ENCODE assay signal across 8 mouse cellular contexts in genomic region chr7:84605033-84605687, GRCm38 (mm10). TPM values are rescaled to one million over a fixed set of nuclear protein-coding genes. Genes with fewer than 3 reads are reported as not detected.
DNase-seq lines count a peak whose midpoint lies in the region; ATAC-seq and TF ChIP-seq lines count a peak whose summit lies in the region.

No protein-coding gene starts in this region.

- 14% methylated on average over 19 of the region's 19 CpGs for WGBS in heart, embryonic 15.5 days
- WGBS in liver, embryonic 13.5 days (ENCODE audit: insufficient replicate concordance) = 14% methylated on average over 19 of the region's 19 CpGs
- WGBS in neural tube, embryonic 15.5 days = 9% methylated on average over 19 of the region's 19 CpGs

- ATAC-seq in heart, embryonic 15.5 days (replicated peaks; ENCODE audit: insufficient number of reproducible peaks, insufficient read depth, low FRiP score, low read depth) = peak; percentile 20; the same call in 1 of the 2 replicates
- peak; percentile 11; the same call in 1 of the 2 replicates for ATAC-seq in liver, embryonic 13.5 days (ENCODE audit: low read depth)
- peak; percentile 61 for ATAC-seq in neural tube, embryonic 15.5 days (ENCODE audit: low FRiP score)

- no peaks in the 10 kb centered on the region for H3K36me3 ChIP-seq in heart, embryonic 15.5 days
- H3K36me3 ChIP-seq in liver, embryonic 13.5 days = no peaks in the 10 kb centered on the region
- no peaks in the 10 kb centered on the region for H3K36me3 ChIP-seq in neural tube, embryonic 15.5 days

- H3K27ac ChIP-seq in left cerebral cortex, adult 2 months = peak overlapping the region; percentile 94
- H3K27ac ChIP-seq in heart, embryonic 15.5 days = no peak overlapping the region
- peak overlapping the region; percentile 64 for H3K27ac ChIP-seq in liver, embryonic 13.5 days
- H3K27ac ChIP-seq in neural tube, embryonic 15.5 days (replicated peaks) = peak overlapping the region; percentile 56

- intact Hi-C loops in left cerebral cortex, adult 2 months (cut with DNase I) = loop anchor here (1.0 kb wide), 1 partner anchor 76 kb away; no protein-coding TSS in a partner anchor
- intact Hi-C loops in left cerebral cortex, postnatal 25 days (cut with DNase I) = loop anchor here (2.0 to 5.0 kb wide), 2 partner anchors 86 to 142 kb away; no protein-coding TSS in a partner anchor

- no peak for TF ChIP-seq CTCF in left cerebral cortex, adult 2 months (IDR thresholded peaks at IDR 0.05)
- TF ChIP-seq CTCF in brain, embryonic 14.5 days (IDR thresholded peaks at IDR 0.05; ENCODE audit: borderline replicate concordance, extremely low read depth, insufficient read depth, insufficient read length) = no peak

- peak overlapping the region; percentile 64 for H3K9ac ChIP-seq in heart, embryonic 15.5 days
- peak overlapping the region; percentile 70 for H3K9ac ChIP-seq in liver, embryonic 13.5 days
- peak overlapping the region; percentile 62 for H3K9ac ChIP-seq in neural tube, embryonic 15.5 days (replicated peaks)

- H3K27me3 ChIP-seq in heart, embryonic 15.5 days = no peaks in the 10 kb centered on the region
- no peaks in the 10 kb centered on the region for H3K27me3 ChIP-seq in liver, embryonic 13.5 days
- no peaks in the 10 kb centered on the region for H3K27me3 ChIP-seq in neural tube, embryonic 15.5 days (replicated peaks)

- H3K9me3 ChIP-seq in heart, embryonic 15.5 days (replicated peaks) = no peaks in the 10 kb centered on the region
- H3K9me3 ChIP-seq in liver, embryonic 13.5 days (replicated peaks) = no peaks in the 10 kb centered on the region
- no peaks in the 10 kb centered on the region for H3K9me3 ChIP-seq in neural tube, embryonic 15.5 days (replicated peaks)

- TF ChIP-seq POLR2A in brain, embryonic 14.5 days (IDR thresholded peaks at IDR 0.05; ENCODE audit: borderline replicate concordance, extremely low read depth, insufficient read depth, insufficient read length, poor library complexity, severe bottlenecking) = no peak

- H3K4me2 ChIP-seq in heart, embryonic 15.5 days = peak overlapping the region; percentile 98
- peak overlapping the region; percentile 96 for H3K4me2 ChIP-seq in liver, embryonic 13.5 days
- H3K4me2 ChIP-seq in neural tube, embryonic 15.5 days = peak overlapping the region; percentile 97

- no peak for DNase-seq in left cerebral cortex, adult 2 months (ENCODE audit: extremely low spot score in 1 of 2, low spot score in 2 of 2)
- DNase-seq in left cerebral cortex, adult 11 months (ENCODE audit: low spot score) = no peak
- peak; percentile 27 for DNase-seq in brain, embryonic 14.5 days (ENCODE audit: low read depth)
- no peak for DNase-seq in liver, embryonic 13.5 days
- no peak for DNase-seq in left cerebral cortex, postnatal 25 days (ENCODE audit: low spot score in 2 of 2)
- DNase-seq in T-cell, adult 2 months (ENCODE audit: low spot score) = no peak

- H3K4me1 ChIP-seq in heart, embryonic 15.5 days (replicated peaks) = peaks cover 15% of the 10 kb centered on the region
- H3K4me1 ChIP-seq in liver, embryonic 13.5 days (replicated peaks) = peaks cover 26% of the 10 kb centered on the region
- H3K4me1 ChIP-seq in neural tube, embryonic 15.5 days = peaks cover 15% of the 10 kb centered on the region

- H3K4me3 ChIP-seq in left cerebral cortex, adult 2 months = peak overlapping the region; percentile 75
- H3K4me3 ChIP-seq in heart, embryonic 15.5 days = peak overlapping the region; percentile 66
- peak overlapping the region; percentile 69 for H3K4me3 ChIP-seq in liver, embryonic 13.5 days (replicated peaks)
- peak overlapping the region; percentile 54 for H3K4me3 ChIP-seq in neural tube, embryonic 15.5 days (replicated peaks)

RNA-seq across cellular contexts. Expression of gene Fah, which starts 1.4 kb away (rescaled TPM):
- total RNA-seq in left cerebral cortex, adult 2 months (2021) = 10 to 100 TPM; 17.3 to 20.8 TPM
- polyA plus RNA-seq in brain, embryonic 14.5 days (2012; rRNA removed) = 13.3 and 16.4 TPM in 2 replicates
- polyA plus RNA-seq in heart, embryonic 15.5 days (2015; fragmentation: Nextera tagmentation; extraction: Ambion mirVana) = 4.4 and 6.6 TPM in 2 replicates
- polyA plus RNA-seq in liver, embryonic 13.5 days (2015; fragmentation: Nextera tagmentation; extraction: Ambion mirVana) = 23.3 and 25.4 TPM in 2 replicates
- polyA plus RNA-seq in neural tube, embryonic 15.5 days (2015; fragmentation: Nextera tagmentation; extraction: Ambion mirVana) = 12.3 and 12.6 TPM in 2 replicates
- 10 to 100 TPM; 13.8 to 15.8 TPM for total RNA-seq in left cerebral cortex, postnatal 25 days (2021)

Comparison
In these comparisons a context has a peak if more than half of its experiments do, and no peak if none do; other contexts are left out.
1. ATAC-seq: peak in every context shown above with its lines; median percentile 61 in neural tube, embryonic 15.5 days; 20 in heart, embryonic 15.5 days; 11 in liver, embryonic 13.5 days.